Mouse (Mus musculus) lung, postnatal 25 days (tissue): ENCODE data around the gene Capn11.
"Not testable (repeated sequence)": the region's sequence is repeated elsewhere in the genome, so short reads cannot be mapped to it uniquely, and the experiment has no call there.

ENCODE experiments used
- DNase-seq: peaks from one replicate; pipeline ENCODE4 v3.0.0; 2022; ENCODE audit warnings: low spot score

Capn11 gene

GRCm38 (mm10) chr17:45628885-45629855, 30.0 kb downstream of the Capn11 start:
- no peak for DNase-seq

DNA sequence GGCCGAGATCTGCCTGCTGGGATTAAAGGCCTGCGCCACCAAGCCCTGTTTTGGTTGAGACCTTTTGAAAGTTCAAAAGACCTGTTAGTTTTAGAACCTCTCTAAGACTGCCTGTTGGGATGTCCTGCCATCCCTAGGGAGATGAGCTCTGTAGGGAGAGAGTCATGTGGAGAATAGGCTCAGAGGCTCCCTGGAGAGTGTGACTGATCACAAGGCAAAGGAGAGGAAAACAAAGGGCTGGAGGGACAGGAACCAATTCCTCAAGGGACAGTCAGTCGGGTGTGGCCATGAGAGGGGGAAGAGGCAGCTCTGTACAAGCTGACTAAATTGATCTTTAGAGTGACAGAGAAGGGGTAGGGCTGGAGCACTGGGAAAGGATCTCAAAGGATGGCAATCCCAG, 31.0 kb downstream of the Capn11 start:
- no peak for DNase-seq

- DNase-seq, result peak; percentile 85
Measured at GRCm38 (mm10) chr17:45626577-45627134, 32.5 kb downstream of the Capn11 start.

DNA sequence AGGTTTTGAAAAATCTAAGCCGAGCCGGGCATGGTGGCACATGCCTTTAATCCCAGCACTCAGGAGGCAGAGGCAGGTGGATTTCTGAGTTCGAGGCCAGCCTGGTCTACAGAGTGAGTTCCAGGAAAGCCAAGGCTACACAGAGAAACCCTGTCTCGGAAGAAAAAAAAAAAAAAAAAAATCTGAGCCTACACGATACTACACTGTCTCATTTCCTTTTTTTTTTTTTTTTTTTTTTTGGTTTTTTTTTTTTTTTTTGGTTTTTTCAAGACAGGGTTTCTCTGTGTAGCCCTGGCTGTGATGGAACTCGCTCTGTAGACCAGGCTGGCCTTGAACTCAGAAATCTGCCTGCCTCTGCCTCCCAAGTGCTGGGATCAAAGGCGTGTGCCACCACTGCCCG, 35.7 kb downstream of the Capn11 start:
- not testable (repeated sequence) for DNase-seq

DNA sequence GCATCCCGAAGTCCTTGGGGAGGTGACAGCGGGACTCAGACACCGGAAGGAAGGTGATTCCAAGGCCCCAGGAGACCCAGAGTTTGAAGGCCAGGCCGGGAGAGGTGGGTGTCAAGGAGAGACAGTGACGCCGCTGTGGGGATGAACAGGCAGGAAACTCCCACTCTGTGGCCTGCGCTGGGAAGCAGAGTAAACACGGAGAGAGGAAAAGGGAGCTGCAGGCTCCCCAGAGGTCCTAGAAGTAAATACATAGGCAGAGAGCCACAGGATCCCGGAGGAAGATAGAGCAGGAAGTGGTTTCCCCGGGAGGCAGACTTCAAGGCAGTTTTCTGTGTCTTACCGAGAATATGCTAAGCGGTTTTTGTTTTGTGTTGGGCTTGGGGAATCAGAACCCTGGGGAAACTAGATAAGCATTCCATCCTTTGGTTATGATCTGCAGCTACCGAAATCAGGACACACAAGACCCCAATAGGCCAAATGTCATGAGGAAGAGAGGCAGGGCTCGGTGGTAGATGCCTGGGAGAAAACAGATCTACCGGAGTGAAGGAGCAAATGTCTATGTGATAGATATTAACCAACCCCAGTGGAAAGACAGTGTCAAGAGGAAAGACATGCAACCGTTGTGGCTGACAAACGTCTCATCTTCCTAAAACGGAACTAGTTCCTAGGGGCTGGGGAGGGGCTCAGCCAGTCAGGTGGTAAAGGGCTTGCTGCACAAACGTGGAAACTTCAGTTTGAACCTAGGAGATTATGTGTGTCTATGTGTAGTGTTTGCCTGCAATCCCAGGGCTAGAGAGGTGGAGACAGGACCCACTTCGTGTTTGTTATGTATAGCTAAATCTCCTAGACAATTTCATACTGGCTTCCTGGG, 39.5 kb downstream of the Capn11 start:
- peak; percentile 29 for DNase-seq

DNA sequence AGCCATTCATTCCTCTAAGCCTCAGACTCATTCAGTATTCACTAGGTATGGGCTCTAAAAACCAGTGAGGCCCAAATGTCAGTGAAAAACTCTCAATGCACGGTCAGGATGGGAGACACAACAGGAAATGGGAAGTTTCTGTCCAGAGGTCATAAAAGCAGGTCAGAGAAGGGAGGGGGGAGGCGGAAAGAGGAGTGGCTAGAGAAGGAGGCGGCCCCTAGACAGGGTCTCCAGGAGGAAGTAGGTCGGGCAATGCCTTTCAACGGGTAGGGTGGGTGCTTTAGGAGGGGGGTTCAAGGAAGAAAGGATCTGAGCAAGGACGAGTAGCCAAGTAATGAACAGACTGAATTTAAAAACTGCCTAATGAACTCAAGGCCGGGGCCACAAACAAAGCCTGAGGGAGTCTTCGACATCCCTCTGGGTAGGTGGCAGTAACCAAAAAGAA, 40.2 kb downstream of the Capn11 start:
- peak; percentile 51 for DNase-seq

DNA sequence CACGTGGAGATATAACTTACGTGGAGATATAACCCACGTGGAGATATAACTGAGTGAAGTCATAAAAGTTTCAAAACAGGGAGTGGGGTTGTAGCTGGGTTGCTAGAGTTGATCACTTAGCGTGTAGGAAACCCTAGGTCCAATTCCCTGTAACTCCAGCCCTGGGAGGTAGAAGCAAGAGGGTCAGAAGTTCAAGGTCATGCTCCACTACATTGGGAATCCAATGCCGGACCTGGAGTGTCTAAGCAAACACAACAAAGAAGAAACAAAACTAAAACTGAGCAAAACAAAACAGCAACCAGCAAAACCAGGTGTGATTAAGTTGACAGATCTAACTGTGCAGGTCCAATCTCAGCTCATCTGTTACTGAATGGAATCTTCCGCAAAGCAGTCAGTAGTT, 41.5 kb downstream of the Capn11 start:
- no peak for DNase-seq

- no peak for DNase-seq
Measured at GRCm38 (mm10) chr17:45616679-45617078, 42.4 kb downstream of the Capn11 start.

- no peak for DNase-seq
Measured at GRCm38 (mm10) chr17:45616046-45616650, 43.0 kb downstream of the Capn11 start.

DNA sequence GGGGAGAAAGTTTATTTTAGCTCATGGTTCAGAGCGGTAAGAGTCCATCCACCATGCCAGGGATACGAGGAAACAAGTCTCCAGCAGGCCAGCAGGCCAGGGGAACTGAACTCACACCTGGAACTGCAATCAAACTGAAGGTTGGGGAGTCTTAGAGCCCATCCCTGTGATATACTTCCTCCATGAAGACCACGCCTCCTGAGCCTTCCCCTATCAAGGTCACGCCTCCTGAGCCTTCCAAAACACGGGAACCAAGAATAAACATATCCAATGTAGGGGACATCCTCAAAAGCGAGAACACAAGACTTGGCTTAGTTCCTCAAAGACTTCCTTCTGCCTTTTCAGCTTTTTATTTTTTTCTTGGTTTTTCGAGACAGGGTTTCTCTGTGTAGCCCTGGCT, 46.2 kb downstream of the Capn11 start:
- DNase-seq, result peak; percentile 26

DNA sequence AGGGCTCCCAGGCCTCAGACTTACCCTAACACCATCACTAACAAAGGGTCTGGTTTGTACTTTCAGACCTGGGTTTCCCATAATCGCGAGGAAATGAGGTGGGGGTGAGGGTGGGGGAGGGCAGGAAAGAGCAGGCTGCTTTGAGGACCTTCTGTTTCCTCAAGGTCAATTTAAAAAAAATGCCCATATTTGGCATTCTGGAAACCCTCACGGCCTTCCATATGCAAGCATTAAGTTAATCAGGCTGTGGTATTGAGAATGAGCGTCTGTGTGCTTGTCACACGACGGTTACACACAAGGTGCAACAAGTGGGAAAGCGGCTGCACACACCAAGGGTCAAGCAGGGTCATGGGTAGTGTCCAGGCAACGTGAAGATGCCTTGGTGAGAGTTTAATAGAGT, 47.1 kb downstream of the Capn11 start:
- DNase-seq, result no peak

DNA sequence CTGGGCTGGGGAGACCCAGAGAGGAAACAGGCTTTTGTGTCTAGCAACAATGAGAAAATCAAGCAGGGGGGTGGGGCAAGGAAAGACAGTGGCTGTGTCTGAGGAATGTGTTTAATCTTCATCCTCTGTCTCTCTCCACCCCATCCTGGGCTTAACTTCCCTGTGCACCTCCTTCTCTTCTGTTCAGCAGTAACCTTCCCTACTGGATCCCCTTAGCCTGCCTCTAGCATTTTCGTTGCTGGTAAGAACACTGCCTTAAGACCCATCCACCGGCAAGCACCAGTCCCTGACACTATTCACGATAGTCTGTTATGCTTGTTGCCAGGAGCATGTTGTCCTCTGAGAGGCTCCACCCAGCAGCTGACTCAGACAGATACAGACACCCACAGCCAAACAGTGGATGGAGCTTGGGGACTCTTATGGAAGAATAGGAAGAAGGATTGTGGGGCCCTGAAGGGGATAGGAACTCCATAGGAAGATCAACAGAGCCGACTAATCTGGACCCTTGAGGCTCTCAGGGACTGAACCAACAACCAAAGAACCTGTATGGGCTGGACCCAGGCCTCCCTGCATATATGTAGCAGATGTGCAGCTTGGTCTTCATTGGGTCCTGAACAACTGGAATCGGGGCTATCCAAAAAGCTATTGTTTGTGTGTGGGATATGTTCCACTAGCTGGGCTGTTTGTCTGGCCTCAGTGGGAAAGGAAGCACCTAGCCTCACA, 48.8 kb downstream of the Capn11 start:
- peak; percentile 53 for DNase-seq

DNA sequence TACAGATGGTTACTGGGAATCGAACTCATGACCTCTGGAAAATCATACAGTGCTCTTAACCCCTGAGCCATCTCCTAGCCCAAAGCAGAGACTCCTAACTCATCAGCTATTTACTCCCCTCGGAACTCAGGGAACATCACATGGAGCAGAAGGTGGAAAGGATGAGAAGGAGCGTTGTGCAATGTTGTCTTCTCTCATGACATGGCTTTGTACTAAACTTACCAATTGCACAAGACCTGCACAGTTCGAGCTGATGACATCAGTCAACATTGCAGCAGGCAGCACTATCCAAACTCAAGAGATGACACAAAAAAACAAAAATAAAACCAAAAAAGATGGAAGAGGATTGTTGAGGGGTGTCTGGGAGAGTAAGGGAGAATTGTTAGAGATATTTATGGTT, 50.7 kb downstream of the Capn11 start:
- peak; percentile 29 for DNase-seq

DNA sequence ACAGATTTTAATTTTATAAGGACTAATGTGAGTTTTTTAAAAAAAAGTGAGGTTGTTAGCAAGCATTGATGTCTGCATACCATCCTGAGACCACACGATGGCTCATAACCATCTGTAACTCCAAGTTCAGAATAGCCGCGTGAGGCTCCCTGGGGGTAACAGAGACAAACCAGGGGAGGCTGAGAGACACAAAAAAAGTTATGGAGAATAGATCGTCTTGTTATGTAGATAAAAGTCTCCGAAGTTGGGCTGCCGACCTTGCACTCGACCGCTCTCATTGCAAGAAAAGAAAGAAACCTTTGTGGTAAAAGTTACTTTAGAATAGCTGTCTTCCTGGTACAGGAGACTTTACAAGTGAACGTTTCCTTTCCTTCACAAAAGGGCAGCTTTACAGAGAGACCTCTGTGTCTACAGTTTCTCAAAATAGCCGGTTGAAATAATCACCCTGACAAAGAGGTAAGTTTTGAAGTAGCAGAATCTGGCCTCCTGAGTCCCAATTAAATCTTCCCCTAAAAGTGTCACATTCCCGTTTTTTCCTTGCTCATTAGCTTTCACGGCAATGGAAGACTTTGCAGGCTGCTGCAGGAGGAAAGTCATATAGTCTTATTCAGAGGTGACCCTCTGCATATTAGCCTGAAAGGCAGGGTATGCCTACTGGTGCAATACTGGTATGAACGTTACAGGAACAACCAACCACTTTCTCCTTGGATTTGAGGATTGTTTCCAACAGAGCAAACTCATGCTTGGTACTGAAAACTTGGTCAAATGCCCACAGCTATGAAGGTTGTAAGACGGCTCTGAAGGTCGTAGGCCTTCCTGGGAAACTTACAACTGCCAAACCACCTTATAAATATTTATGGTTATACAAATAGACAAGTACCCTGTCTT, 51.9 kb downstream of the Capn11 start:
- DNase-seq, result no peak

- no peak for DNase-seq
Measured at GRCm38 (mm10) chr17:45602984-45603383, 56.1 kb downstream of the Capn11 start.

GRCm38 (mm10) chr17:45601877-45602304, 57.2 kb downstream of the Capn11 start, which contains the start of gene Mymx:
Mymx (minus strand) TSS chr17:45602102.
- DNase-seq, result no peak

GRCm38 (mm10) chr17:45601325-45601724, 57.8 kb downstream of the Capn11 start:
- no peak for DNase-seq

DNA sequence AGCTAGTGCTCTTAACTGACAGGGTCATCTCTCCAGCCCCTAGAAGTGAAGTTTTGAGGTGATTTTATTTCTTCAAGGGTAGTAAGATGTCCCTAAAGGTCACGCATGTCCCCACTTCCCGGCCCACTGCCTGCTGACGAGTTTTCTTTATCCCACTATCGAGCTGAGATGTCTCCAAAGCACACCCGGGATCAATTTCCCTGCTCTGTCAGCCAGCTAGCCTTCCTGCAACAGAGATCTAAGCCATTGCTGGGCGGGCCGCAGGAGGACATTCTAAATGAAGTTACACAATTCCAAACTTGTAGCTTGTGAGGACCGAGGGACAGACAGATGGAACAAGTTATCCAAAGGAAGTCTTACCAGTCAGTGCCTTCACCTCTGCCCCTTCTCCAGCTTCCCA, 58.9 kb downstream of the Capn11 start:
- no peak for DNase-seq

GRCm38 (mm10) chr17:45599446-45600242, 59.5 kb downstream of the Capn11 start, which contains the start of gene Slc29a1:
Slc29a1 (minus strand) TSS chr17:45599606.
- DNase-seq, result peak; percentile 70
